Mouse (Mus musculus) neural tube, embryonic 11.5 days (tissue): Measurements from ENCODE around the gene Shank1. TPM values are rescaled to one million over a fixed set of nuclear protein-coding genes. Genes with fewer than 3 reads are reported as not detected.

Source experiments
- ATAC-seq: fragments of 200-750 bp; cut with Nextera tagmentation; 2 replicates; pipeline ENCODE4 v1.8.0; 2017; ENCODE audit warnings: moderate number of reproducible peaks, mild to moderate bottlenecking, moderate TSS enrichment, moderate library complexity; ENCODE audit not compliant: insufficient read depth, low FRiP score, low TSS enrichment
- DNase-seq: peaks from one replicate; pipeline ENCODE4 v3.0.0-alpha.2; 2015; ENCODE audit warnings: low spot score
- H3K27ac ChIP-seq: fragments of 300-500 bp; sonication (generic); 2 replicates; pipeline ENCODE4 v1.5.1; 2014; ENCODE audit warnings: low read depth, mild to moderate bottlenecking, low read length
- H3K27me3 ChIP-seq: fragments of 300-500 bp; sonication (generic); 2 replicates; pipeline ENCODE4 v1.6.1; 2014; ENCODE audit warnings: mild to moderate bottlenecking, low read length, mixed read lengths; ENCODE audit not compliant: control insufficient read depth, insufficient read depth
- H3K36me3 ChIP-seq: fragments of 300-500 bp; sonication (generic); 2 replicates; pipeline ENCODE4 v1.6.1; 2014; ENCODE audit warnings: mild to moderate bottlenecking, low read length, moderate library complexity, mixed read lengths; ENCODE audit not compliant: control insufficient read depth, insufficient read depth
- H3K4me1 ChIP-seq: fragments of 300-500 bp; sonication (generic); 2 replicates; pipeline ENCODE4 v1.6.1; 2014; ENCODE audit warnings: low read length, mixed read lengths; ENCODE audit not compliant: control insufficient read depth, insufficient read depth
- H3K4me2 ChIP-seq: fragments of 300-500 bp; sonication (generic); 2 replicates; pipeline ENCODE4 v1.6.1; 2014; ENCODE audit warnings: low read depth, mild to moderate bottlenecking, moderate library complexity
- H3K4me3 ChIP-seq: fragments of 300-500 bp; sonication (generic); 2 replicates; pipeline ENCODE4 v1.5.1; 2014; ENCODE audit warnings: low read depth, low read length
- H3K9ac ChIP-seq: fragments of 300-500 bp; sonication (generic); 2 replicates; pipeline ENCODE4 v1.6.1; 2014; ENCODE audit warnings: mild to moderate bottlenecking, low read length
- H3K9me3 ChIP-seq: fragments of 300-500 bp; sonication (generic); 2 replicates; pipeline ENCODE4 v1.6.1; 2016; ENCODE audit warnings: low read length; ENCODE audit not compliant: control insufficient read depth
- WGBS: fragments of 180-500 bp; shearing (Covaris S2); extraction: QIAGEN DNeasy Blood & Tissue Kit; methylation state at CpG from one replicate; pipeline ENCODE4 v1.1.7; 2014; 5-methylcytosine and 5-hydroxymethylcytosine counted together
- polyA plus RNA-seq: library from polyadenylated mRNA; unstranded; fragments of >200 nt; fragmentation: Nextera tagmentation; extraction: Ambion mirVana; gene quantifications from 2 replicates; pipeline ENCODE4 v1.2.1, GENCODE M21; 2014

Gene Shank1
- polyA plus RNA-seq, 1 experiment from 2014 or later: 4.7 TPM

GRCm38 (mm10) chr7:44273446-44273845 is 36.6 kb upstream of the Shank1 start:
- ATAC-seq (no peak), DNase-seq (no peak)
- Histone ChIP-seq H3K27me3 (no peaks in the 10 kb centered on the region), H3K36me3 (no peaks in the 10 kb centered on the region), H3K4me1 (no peaks in the 10 kb centered on the region), H3K27ac (no peak overlapping the region), H3K4me3 (no peak overlapping the region), H3K4me2 (no peak overlapping the region), H3K9ac (no peak overlapping the region), H3K9me3 (no peaks in the 10 kb centered on the region)
- 66% methylated on average over 7 of the region's 7 CpGs for WGBS

- Histone ChIP-seq H3K4me3 (no peak overlapping the region), H3K9me3 (no peaks in the 10 kb centered on the region), H3K4me1 (no peaks in the 10 kb centered on the region), H3K9ac (no peak overlapping the region), H3K27me3 (no peaks in the 10 kb centered on the region), H3K27ac (no peak overlapping the region), H3K4me2 (no peak overlapping the region), H3K36me3 (no peaks in the 10 kb centered on the region)
- ATAC-seq (no peak), DNase-seq (no peak)
- 34% methylated on average over 11 of the region's 11 CpGs for WGBS
These were observed 36.0 kb upstream of the Shank1 start for GRCm38 (mm10) chr7:44274096-44274495.

GRCm38 (mm10) chr7:44275546-44275945 is 34.5 kb upstream of the Shank1 start:
- H3K4me2 ChIP-seq: no peak overlapping the region
- H3K27me3 ChIP-seq: no peaks in the 10 kb centered on the region
- 79% methylated on average over 3 of the region's 3 CpGs for WGBS
- H3K27ac ChIP-seq: no peak overlapping the region
- no peak overlapping the region for H3K4me3 ChIP-seq
- H3K9ac ChIP-seq: no peak overlapping the region
- no peaks in the 10 kb centered on the region for H3K4me1 ChIP-seq
- ATAC-seq (no peak), DNase-seq (no peak)
- no peaks in the 10 kb centered on the region for H3K36me3 ChIP-seq
- no peaks in the 10 kb centered on the region for H3K9me3 ChIP-seq

- DNase-seq (no peak), ATAC-seq (no peak)
- no peaks in the 10 kb centered on the region for H3K27me3 ChIP-seq
- H3K4me2 ChIP-seq: no peak overlapping the region
- H3K36me3 ChIP-seq: no peaks in the 10 kb centered on the region
- WGBS: 65% methylated on average over 8 of the region's 10 CpGs
- no peaks in the 10 kb centered on the region for H3K4me1 ChIP-seq
- H3K4me3 ChIP-seq: no peak overlapping the region
- H3K9me3 ChIP-seq: no peaks in the 10 kb centered on the region
- H3K9ac ChIP-seq: no peak overlapping the region
- no peak overlapping the region for H3K27ac ChIP-seq
These were observed 33.4 kb upstream of the Shank1 start for GRCm38 (mm10) chr7:44276461-44277249.

- H3K9ac ChIP-seq: no peak overlapping the region
- H3K36me3 ChIP-seq: no peaks in the 10 kb centered on the region
- no peak overlapping the region for H3K4me2 ChIP-seq
- ATAC-seq: no peak
- no peak overlapping the region for H3K4me3 ChIP-seq
- no peaks in the 10 kb centered on the region for H3K27me3 ChIP-seq
- no peaks in the 10 kb centered on the region for H3K9me3 ChIP-seq
- WGBS: 52% methylated on average over 2 of the region's 2 CpGs
- no peak overlapping the region for H3K27ac ChIP-seq
- H3K4me1 ChIP-seq: no peaks in the 10 kb centered on the region
- DNase-seq: no peak
These were observed 32.8 kb upstream of the Shank1 start for GRCm38 (mm10) chr7:44277250-44277622.

GRCm38 (mm10) chr7:44280959-44281358 is 29.1 kb upstream of the Shank1 start:
- H3K4me3 ChIP-seq: no peak overlapping the region
- no peaks in the 10 kb centered on the region for H3K4me1 ChIP-seq
- ATAC-seq (no peak), DNase-seq (no peak)
- H3K9ac ChIP-seq: no peak overlapping the region
- no peak overlapping the region for H3K4me2 ChIP-seq
- H3K36me3 ChIP-seq: no peaks in the 10 kb centered on the region
- 74% methylated on average over 1 of the region's 1 CpGs for WGBS
- H3K27ac ChIP-seq: no peak overlapping the region
- H3K9me3 ChIP-seq: no peaks in the 10 kb centered on the region
- no peaks in the 10 kb centered on the region for H3K27me3 ChIP-seq

- Histone ChIP-seq H3K27me3 (no peaks in the 10 kb centered on the region), H3K4me2 (no peak overlapping the region), H3K27ac (no peak overlapping the region), H3K4me3 (no peak overlapping the region), H3K36me3 (no peaks in the 10 kb centered on the region), H3K9me3 (no peaks in the 10 kb centered on the region), H3K4me1 (no peaks in the 10 kb centered on the region), H3K9ac (no peak overlapping the region)
- WGBS: 77% methylated on average over 7 of the region's 7 CpGs
- ATAC-seq (no peak), DNase-seq (no peak)
These were observed 28.5 kb upstream of the Shank1 start for GRCm38 (mm10) chr7:44281586-44281985.

- Histone ChIP-seq H3K27ac (no peak overlapping the region), H3K4me1 (no peaks in the 10 kb centered on the region)
- no peak for ATAC-seq
These were observed 22.3 kb upstream of the Shank1 start for GRCm38 (mm10) chr7:44287760-44288159.

GRCm38 (mm10) chr7:44290986-44291385 is 19.1 kb upstream of the Shank1 start:
- Histone ChIP-seq H3K9ac (no peak overlapping the region), H3K4me2 (no peak overlapping the region), H3K27me3 (no peaks in the 10 kb centered on the region), H3K4me1 (no peaks in the 10 kb centered on the region), H3K27ac (no peak overlapping the region), H3K36me3 (no peaks in the 10 kb centered on the region), H3K9me3 (no peaks in the 10 kb centered on the region), H3K4me3 (no peak overlapping the region)
- no peak for DNase-seq
- 82% methylated on average over 4 of the region's 4 CpGs for WGBS
- no peak for ATAC-seq

More at GRCm38 (mm10) chr7:44287760-44288159, 22.3 kb upstream of the Shank1 start:
- no peak overlapping the region for H3K9ac ChIP-seq
- WGBS: 79% methylated on average over 7 of the region's 7 CpGs
- no peak overlapping the region for H3K4me3 ChIP-seq
- no peaks in the 10 kb centered on the region for H3K36me3 ChIP-seq
- no peaks in the 10 kb centered on the region for H3K9me3 ChIP-seq
- H3K4me2 ChIP-seq: no peak overlapping the region
- DNase-seq: no peak
- no peaks in the 10 kb centered on the region for H3K27me3 ChIP-seq
